Mouse (Mus musculus) naive thymus-derived CD4-positive, alpha-beta T cell, adult 2 months (primary cell): Measurements from ENCODE around the gene Tenm4.

ENCODE experiments used
- DNase-seq: peaks from one replicate; pipeline ENCODE4 v3.0.0-alpha.2; 2011; ENCODE audit warnings: low read depth

Gene Tenm4

GRCm38 (mm10) chr7:96903088-96903985, 732.3 kb downstream of the Tenm4 start:
- DNase-seq: no peak

- DNase-seq: no peak
Measured at GRCm38 (mm10) chr7:96904442-96904841, 733.4 kb downstream of the Tenm4 start.

- no peak for DNase-seq
Measured at GRCm38 (mm10) chr7:96904936-96905335, 733.9 kb downstream of the Tenm4 start.

- no peak for DNase-seq
Measured at GRCm38 (mm10) chr7:96905422-96905821, 734.4 kb downstream of the Tenm4 start.

- no peak for DNase-seq
Measured at GRCm38 (mm10) chr7:96906216-96906615, 735.2 kb downstream of the Tenm4 start.

- no peak for DNase-seq
Measured at GRCm38 (mm10) chr7:96907971-96908680, 737.1 kb downstream of the Tenm4 start.

- peak; percentile 10 for DNase-seq
Measured at GRCm38 (mm10) chr7:96909856-96910255, 738.8 kb downstream of the Tenm4 start.

GRCm38 (mm10) chr7:96910310-96910960, 739.4 kb downstream of the Tenm4 start:
- no peak for DNase-seq

GRCm38 (mm10) chr7:96914031-96914430, 743.0 kb downstream of the Tenm4 start:
- peak; percentile 83 for DNase-seq

- DNase-seq: peak; percentile 74
Measured at GRCm38 (mm10) chr7:96915452-96916105, 744.5 kb downstream of the Tenm4 start.

GRCm38 (mm10) chr7:96920447-96921095, 749.5 kb downstream of the Tenm4 start:
- no peak for DNase-seq

- no peak for DNase-seq
Measured at GRCm38 (mm10) chr7:96922927-96923326, 751.9 kb downstream of the Tenm4 start.

- no peak for DNase-seq
Measured at GRCm38 (mm10) chr7:96943715-96944377, 772.8 kb downstream of the Tenm4 start.

GRCm38 (mm10) chr7:96946501-96946900, 775.5 kb downstream of the Tenm4 start:
- DNase-seq: peak; percentile 24

GRCm38 (mm10) chr7:96951281-96952051, 780.4 kb downstream of the Tenm4 start, which contains the start of gene Nars2:
Gene Nars2 (plus strand): TSS chr7:96951505.
- DNase-seq: peak; percentile 98

GRCm38 (mm10) chr7:96952094-96952493, 781.0 kb downstream of the Tenm4 start:
- DNase-seq: no peak

- DNase-seq: no peak
Measured at GRCm38 (mm10) chr7:96959168-96959567, 788.1 kb downstream of the Tenm4 start.
